Mouse (Mus musculus) gastrocnemius, postnatal 4 days (tissue): ENCODE results near the gene Sar1b. TPM values are rescaled to one million over a fixed set of nuclear protein-coding genes. Genes with fewer than 3 reads are reported as not detected.

ENCODE experiments used
- DNase-seq, 2 experiments: peaks; one replicate each; pipeline ENCODE4 v3.0.0; 2021 to 2022; ENCODE audit warnings: low spot score in 2 of 2, mixed read lengths in 2 of 2
- total RNA-seq, 2 experiments: library from RNA; stranded (reverse); gene quantifications; 2 replicates each; pipeline ENCODE4 v1.2.3; 2021

Sar1b gene
- total RNA-seq, 2 experiments from 2014 or later = 68.2 to 70.9 TPM

DNA sequence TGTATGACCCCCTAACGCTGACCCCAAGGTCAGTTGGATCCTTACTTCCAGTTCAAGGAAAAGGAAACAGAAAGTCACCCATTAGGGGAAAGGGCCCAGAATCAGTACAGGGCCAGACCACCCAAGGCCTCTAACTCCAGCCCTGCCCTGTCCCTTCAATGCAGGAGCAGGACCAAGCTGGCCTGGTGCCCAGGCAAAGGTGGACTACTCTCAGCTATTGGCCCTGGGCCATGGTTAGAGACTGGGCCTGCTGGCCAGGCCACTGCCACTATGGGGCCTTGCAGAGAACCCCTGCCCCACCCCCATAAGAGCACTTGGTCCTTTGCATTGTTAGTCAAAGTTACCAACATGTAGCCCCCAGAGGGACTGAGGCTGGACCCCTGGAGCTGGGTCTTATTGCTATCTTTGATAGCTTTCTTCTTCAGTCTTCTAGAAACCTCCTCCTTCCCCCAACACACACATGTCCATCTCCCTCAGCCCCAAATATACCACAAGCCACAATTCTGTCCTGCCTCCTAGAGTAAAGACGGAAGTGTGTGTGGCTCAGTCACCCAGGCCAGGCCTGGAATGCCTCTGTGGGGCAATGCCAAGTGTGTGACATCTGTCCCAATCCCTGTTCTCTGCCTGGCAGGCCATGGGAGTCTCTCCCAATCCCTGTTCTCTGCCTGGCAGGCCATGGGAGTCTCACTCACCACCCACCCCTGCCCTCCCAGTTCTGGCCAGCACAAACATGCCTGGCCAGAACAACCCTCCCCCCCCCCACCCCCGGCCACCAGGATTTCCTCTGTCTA lies 60.7 kb downstream of the Sar1b start:
- DNase-seq = no peak

DNA sequence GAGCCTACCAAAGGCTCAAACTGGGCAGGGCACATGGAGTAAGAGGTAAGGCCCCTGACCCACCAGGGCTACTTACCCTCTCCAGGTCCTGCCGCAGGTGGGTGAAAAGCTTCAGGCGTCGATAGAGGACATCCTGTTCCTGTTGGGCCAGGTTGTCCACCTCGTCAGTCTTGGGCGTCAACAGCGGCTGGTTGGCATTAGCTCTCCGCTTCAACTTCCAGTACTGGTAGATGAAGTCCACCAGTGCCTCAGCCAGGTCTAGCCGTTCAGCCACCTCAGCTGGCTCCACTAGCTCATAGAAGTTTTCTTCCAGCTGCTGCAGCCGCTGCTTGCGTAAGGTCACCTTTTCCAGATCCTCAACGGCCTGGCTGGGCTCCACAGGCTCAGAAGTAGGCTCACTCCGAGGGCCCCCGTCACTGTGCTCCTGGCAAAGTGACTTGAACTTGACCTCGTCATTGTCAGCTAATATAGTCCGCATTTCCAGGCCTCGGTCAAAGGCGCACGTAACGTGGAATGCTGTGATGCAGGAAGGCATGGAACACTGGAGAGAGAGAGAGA lies 61.5 kb downstream of the Sar1b start:
- DNase-seq = no peak

DNA sequence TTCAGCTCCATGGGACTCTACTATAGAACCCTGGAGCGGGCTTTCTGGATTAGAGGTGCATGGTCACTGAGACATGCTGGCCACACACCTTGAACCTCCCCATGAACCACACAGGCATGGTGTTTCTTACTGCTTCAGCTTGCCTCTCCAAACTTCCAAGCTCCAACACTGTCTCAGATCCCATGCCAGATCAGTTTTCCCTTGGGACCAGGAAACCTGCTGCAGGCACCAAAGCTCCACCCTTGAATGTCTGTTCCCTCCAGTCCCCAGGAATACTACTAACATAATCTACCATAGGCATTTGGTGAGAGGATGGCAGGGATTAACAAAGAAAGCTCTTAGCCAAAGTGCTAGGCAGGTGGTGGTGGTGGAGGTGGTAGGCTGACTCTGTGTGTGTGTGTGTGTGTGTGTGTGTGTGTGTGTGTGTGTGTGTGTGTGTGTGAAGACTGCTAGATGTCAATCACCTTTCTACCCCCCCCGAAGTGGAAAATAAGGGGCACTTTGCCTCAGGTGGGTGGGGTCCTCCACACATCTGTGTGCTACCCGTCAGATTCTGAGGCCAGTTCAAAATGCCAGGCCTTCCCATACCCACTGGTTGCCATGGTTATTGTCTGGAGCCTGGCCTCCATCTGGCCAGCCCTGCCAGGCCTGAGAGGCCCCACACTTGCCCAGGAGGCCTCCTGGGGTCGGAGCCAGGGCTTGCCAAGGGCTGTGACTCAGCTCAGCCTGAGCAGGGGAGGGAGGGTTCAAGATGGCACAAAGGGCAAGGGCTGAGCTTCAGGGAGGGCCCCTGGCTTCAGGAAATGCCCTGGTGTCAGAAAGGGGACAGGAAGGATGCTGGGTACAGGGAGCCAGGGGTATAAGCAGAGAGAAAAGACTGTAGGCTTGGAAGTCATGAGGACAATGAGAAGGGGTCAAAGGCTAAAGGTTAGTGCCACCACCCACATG lies 68.7 kb downstream of the Sar1b start:
- DNase-seq = no peak

DNA sequence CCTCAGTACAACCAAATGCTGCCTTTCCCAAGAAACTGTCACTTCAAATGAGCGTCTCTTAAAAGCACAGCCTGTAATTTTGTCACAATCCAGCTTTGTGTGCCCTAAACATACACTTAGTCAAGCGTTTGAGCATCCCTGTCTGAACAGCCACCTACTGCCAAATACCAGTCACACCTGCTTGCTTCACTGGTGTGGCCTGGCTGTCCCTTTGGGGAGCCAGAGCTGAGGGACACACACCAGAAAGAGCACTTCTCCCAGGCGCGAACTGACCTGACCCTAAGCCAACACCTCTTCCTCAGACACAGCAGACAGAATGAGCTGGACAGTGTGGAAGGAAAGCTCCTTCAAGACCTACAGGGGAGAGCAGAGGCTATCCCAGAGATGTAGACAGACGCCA lies 69.5 kb downstream of the Sar1b start:
- DNase-seq = no peak

DNA sequence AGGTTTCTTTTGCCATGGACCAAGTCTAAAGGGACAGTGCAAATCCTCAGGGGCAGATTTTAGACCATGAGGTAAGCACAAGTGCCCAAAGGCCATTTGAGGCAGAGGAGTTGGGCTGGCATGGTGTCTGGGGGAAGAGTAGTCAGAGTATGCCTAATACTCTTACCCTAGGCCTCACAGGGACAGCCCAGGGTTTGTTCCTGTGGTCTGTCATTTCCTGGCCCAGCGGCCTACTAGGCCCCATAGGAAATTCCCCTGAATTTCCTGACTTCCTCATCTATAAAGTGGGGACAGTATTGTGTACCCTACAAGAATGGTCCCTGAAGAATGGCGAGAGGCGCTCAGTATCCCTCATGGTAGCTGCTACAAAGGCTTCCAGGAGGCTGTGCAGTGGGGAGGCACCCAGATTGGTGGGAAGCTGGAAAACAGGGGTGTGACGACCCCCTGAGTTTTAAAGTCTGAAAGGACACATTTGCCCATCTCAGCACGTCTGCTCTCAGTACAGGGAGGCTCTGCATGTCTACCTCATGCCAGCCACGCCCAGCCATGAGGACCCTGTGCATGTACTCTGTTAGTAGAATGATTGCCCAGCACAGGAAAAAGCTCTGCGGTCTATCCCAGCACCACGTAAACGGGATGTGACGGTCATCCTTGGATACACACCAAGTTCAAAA lies 70.0 kb downstream of the Sar1b start:
- DNase-seq = no peak

DNA sequence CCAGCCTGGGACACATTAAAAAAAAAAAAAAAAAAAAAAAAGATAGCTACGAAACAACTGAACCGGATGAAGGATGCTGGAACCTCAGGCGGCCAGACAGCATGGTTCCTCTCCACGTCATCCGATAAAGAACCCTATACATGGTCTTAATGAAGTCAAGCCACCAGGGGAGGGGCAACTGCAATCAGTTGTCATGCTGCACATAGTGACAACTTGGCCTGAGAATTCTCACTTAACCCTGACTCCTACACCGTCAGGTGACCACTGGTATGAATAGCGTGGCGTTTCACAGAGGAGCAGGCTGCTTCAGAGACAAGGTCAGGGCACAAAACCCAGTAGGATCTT lies 70.6 kb downstream of the Sar1b start:
- DNase-seq = no peak

DNA sequence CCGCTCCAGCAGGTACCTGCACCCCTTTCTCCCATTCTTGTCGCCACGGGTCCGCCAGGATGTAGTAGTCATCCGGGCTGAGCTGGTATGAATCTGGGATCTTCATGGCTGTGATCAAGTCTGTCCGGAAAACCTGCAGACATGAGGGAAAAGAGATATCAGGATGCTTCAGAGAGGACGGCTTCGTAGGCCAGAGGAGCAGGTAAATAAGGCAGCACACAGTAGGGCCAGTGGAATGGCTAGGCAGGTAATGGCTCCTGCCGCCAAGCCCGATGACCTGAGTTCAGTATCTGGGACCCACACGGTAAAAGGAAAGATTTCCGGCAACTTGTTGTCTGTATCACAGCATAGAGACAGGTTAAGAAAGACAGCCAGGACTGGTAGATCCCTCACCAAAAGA lies 72.1 kb downstream of the Sar1b start:
- no peak for DNase-seq

DNA sequence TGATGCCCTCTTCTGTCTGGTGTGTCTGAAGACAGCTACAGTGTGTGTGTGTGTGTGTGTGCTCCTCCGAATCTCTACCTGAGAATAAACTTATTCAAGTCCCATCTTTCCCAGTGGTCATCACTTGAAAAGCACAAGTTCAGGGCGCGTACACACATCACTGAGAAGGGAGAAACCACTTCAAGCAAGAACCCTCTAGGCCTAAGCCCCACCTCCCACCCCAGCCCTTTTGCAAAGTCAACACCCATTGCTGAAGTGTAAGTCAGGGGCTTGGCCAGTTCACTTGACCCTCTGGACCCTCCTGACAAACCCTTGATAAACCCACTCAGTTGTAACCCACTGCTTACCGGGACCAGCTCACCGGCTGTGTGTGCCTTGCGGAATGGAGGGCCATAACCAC lies 73.0 kb downstream of the Sar1b start:
- DNase-seq = no peak

DNA sequence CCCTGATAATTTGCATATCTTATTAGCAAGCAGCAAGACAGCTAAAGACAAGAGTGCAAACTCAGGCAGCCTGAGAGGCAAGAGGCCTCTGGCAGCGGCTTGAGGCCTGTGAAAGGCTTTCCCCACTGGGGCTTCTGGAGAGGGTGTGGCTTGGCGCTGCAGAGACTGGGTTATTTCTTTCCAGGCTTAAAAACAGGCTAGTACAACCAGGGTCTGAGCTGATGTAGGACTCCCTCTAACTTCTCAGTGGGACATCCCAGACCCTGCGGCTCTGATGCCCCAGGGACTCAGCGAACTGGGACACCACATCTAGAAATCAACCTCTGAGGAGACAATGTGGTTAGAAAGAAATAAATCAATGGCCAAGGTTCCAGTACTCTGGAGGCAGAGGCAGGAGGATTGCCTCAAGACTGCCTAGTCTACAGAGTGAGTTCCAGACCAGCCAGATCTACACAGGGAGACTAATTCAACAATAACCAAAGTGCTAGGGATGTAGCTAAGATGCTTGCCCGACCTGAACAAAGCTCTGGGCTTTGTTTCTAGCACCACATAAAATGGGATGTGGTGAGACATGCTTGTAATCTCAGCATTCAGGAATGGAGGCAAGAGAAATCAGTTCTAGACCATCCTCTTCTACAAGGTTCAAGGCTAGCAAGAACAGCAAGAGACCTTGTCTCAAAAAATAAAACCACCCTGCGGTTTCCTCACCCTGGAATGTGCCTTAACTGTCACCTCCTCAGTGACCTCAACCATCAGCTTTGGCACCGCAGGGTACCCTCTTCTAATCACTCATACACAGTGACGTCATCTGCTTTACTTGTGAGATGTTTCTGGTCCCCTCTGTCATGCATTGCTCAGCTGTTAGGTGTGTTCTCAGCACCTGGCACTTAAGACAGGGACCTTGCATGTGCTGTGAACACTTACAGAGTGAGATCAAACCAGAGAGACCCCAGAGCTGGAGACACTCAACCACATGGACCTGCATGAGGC lies 74.0 kb downstream of the Sar1b start:
- DNase-seq = peak in 1 of 2 experiments; percentile 47

DNA sequence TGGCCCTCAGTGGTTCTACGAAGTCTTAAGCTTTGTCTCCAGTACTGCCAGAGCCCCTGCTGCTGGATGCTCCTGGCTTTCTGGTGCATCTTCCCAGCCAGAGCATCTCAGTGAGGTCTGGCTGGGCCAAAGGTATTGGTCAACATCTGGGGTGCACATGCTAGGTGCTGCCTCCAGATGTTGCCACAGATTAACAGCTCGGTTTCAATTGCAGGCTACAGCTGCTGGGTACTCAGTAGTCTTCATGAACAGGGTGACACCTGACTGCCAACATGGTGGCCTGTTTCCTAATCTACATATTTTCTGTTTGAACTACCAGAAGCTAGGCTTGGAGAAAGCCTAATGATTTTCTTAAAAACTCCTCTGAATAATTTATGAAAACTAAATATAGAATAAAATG lies 75.6 kb downstream of the Sar1b start:
- no peak for DNase-seq

DNA sequence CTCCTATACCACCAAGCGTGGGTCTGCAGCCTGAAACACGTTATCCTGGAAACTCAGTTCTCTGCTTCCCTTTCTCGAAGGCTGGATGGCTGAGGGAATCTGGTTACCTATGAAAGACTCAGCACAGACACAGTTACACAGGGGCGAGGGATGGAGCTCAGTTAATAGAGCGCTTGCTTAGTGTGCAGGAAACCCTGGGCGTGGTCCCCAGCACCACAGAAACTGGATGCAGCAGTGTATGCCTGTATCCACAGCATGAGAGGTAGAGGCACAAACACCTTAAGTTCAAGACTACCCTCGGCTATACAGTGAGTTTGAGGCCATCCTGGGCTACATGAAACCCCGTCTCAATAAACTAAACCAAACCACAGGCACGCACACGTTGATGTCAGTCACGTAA lies 76.5 kb downstream of the Sar1b start:
- no peak for DNase-seq

DNA sequence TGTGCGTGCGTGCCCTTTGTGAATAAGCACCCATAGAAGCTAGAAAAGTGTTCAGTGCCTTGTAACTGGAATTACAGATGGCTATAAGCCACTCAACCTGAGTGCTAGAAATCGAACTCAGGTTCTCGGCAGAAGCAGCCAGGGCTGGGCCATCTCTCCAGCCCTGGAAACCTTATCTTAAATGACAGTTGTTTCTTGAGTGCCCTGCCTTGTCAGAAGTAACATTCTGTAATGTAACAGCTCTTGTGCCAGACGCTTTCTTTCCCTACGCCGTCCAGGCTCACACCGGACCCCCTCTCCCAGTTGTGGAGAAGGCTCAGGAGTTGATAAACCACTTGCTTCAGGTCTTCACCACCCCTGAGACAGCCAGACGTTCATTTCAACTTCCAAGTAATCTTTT lies 77.2 kb downstream of the Sar1b start:
- no peak for DNase-seq

DNA sequence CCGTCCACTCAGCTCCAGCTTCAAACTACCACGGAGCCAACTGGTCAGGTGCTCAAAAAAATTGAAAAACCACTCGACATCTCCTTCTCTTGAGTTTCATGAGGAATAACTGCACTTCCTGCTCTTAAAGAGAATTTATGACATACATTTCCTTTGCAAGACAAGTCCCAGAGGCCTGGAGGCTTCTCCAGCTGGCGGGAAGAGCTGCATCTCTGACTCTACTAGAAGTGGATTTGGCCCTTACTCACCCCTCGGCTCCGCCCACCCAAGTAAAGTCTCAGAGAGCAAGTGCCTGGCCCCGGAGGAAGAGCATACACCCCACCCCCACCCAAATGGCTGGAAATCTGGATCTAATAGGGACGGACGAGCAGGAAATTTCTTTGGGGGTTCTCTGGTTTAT lies 77.7 kb downstream of the Sar1b start:
- peak in 1 of 2 experiments; percentile 61 for DNase-seq

Other genes starting within 250 kb of the Sar1b start
- 10 to 100 TPM; 18.7 to 20.9 TPM for gene Phykpl, start 178.9 kb upstream of the Sar1b start, total RNA-seq
- gene Hnrnpab, start 156.8 kb upstream of the Sar1b start, total RNA-seq = 100 to 1,000 TPM; 218 to 241 TPM
- gene Nhp2, start 144.0 kb upstream of the Sar1b start, total RNA-seq = 10 to 100 TPM; 35.4 to 37.3 TPM
- 10 to 100 TPM; 20.9 to 23.0 TPM for gene Rmnd5b, start 127.8 kb upstream of the Sar1b start, total RNA-seq
- gene N4bp3, start 112.8 kb upstream of the Sar1b start, total RNA-seq = 10 to 100 TPM; 20.9 to 22.7 TPM
- 1 to 10 TPM; 1.1 to 1.6 TPM for gene D930048N14Rik, start 112.7 kb upstream of the Sar1b start, total RNA-seq
- 10 to 100 TPM; 25.1 to 25.6 TPM for gene 0610009B22Rik, start 74.8 kb upstream of the Sar1b start, total RNA-seq
- 10 to 100 TPM; 23.4 to 28.3 TPM for gene Sec24a, start 53 bp upstream of the Sar1b start, total RNA-seq
- 1 to 10 TPM; 2.1 to 2.2 TPM for gene Jade2, start 94.0 kb downstream of the Sar1b start, total RNA-seq
- gene Cdkn2aipnl, start 204.0 kb downstream of the Sar1b start, total RNA-seq = 10 to 100 TPM; 25.7 to 26.7 TPM
- 100 to 1,000 TPM; 190 to 225 TPM for gene Ube2b, start 237.1 kb downstream of the Sar1b start, total RNA-seq
- 10 to 100 TPM; 11.1 to 14.0 TPM for gene Cdkl3, start 240.5 kb downstream of the Sar1b start, total RNA-seq